Mouse (Mus musculus) E14TG2a.4 (cell line): ENCODE data around the gene Aco2.

ENCODE experiments used
- CTCF ChIP-seq: conservative IDR thresholded peaks from 2 replicates; pipeline ENCODE4 v1.5.1; 2014; ENCODE audit warnings: low read length
- NANOG ChIP-seq: IDR thresholded peaks from 2 replicates; pipeline ENCODE4 v1.6.1; 2014; ENCODE audit warnings: borderline replicate concordance, low read length, mixed read lengths
- POU5F1 ChIP-seq: IDR thresholded peaks from 2 replicates; pipeline ENCODE4 v1.6.1; 2014; ENCODE audit warnings: low read length, borderline replicate concordance

- TF ChIP-seq CTCF (no peak), NANOG (no peak), POU5F1 (no peak)
Measured at GRCm38 (mm10) chr15:81919062-81919461, 47.0 kb downstream of the Aco2 start.
